22 mouse cellular contexts compared by ENCODE assay signal in the genomic region with DNA sequence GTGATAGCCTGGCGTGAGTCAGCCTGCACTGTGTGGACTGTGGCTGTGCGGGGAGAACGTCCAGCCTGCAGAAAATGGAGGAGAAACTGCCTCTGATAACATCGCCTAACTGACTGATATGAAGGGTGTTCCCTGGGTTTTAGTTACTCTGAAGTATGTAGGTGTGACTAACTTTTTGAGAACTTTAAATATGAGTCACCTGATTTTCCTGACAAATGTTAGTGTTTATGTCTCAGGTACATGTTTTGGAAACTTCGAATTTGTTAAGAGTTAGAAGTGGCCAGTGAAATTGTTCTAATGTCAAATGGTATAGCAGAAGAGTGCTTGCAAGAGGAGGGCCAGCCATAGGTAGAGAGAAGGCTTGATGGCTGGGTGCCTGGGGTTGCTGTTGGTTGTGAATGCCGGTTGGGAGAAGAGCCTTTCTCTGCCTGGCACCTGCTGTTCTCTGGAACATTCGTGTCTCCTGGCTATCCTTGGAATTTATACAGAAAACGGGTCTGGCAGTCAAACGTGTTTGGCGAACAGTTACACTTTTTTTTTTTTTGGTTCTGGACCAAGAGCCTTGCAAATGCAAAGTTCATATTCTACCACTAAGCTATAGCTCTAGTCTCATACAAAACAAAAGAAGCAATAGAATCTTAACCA. TPM values are rescaled to one million over a fixed set of nuclear protein-coding genes. Genes with fewer than 3 reads are reported as not detected.
DNase-seq lines count a peak whose midpoint lies in the region; ATAC-seq and TF ChIP-seq lines count a peak whose summit lies in the region.
"Had no signal": no experiment of that assay in that cellular context is flagged by ENCODE, and none has a peak within 500 bp of the region (broad histone marks: within the 10 kb centered on the region; RNA-seq: fewer than 3 reads in every experiment).

No protein-coding gene starts in this region.

- no peak overlapping the region for H3K4me2 ChIP-seq in kidney, postnatal 0 days (ENCODE audit: low read length)
- no peak overlapping the region for H3K4me2 ChIP-seq in intestine, postnatal 0 days (replicated peaks; ENCODE audit: low read depth)
- H3K4me2 ChIP-seq: heart, embryonic 13.5 days; neural tube, embryonic 12.5 days had no signal

- H3K36me3 ChIP-seq in kidney, postnatal 0 days (ENCODE audit: insufficient read depth, low read length) = peaks cover 12% of the 10 kb centered on the region; the same call in 1 of the 2 replicates
- peaks cover 13% of the 10 kb centered on the region; the same call in 1 of the 2 replicates for H3K36me3 ChIP-seq in intestine, postnatal 0 days (ENCODE audit: control insufficient read depth, insufficient read depth)
- H3K36me3 ChIP-seq: limb, embryonic 10.5 days had no signal

- H3K27me3 ChIP-seq in kidney, postnatal 0 days (ENCODE audit: insufficient read depth, low read length) = 0 out of 2 replicates have a peak, but pooled peaks cover 3% of the 10 kb centered on the region
- H3K27me3 ChIP-seq in intestine, postnatal 0 days (replicated peaks; ENCODE audit: control insufficient read depth, insufficient read depth, low read length) = no peaks in the 10 kb centered on the region

- TF ChIP-seq CTCF in kidney, postnatal 0 days (IDR thresholded peaks at IDR 0.05; ENCODE audit: low read depth) = no peak
- no peak for TF ChIP-seq CTCF in intestine, postnatal 0 days (IDR thresholded peaks at IDR 0.05; ENCODE audit: low read depth)

- 0 out of 2 replicates have a peak, but pooled peaks cover 3% of the 10 kb centered on the region for H3K4me1 ChIP-seq in kidney, postnatal 0 days (replicated peaks; ENCODE audit: insufficient read depth, low read length)
- H3K4me1 ChIP-seq in intestine, postnatal 0 days (replicated peaks; ENCODE audit: control insufficient read depth, insufficient read depth, low read length) = no peaks in the 10 kb centered on the region

- H3K9me3 ChIP-seq in kidney, postnatal 0 days (replicated peaks; ENCODE audit: low read length) = no peaks in the 10 kb centered on the region
- no peaks in the 10 kb centered on the region for H3K9me3 ChIP-seq in intestine, postnatal 0 days (ENCODE audit: control insufficient read depth)
- H3K9me3 ChIP-seq: heart, embryonic 13.5 days; limb, embryonic 10.5 days; megakaryocyte, embryonic 14.5 days; neural tube, embryonic 12.5 days had no signal

- no peak for ATAC-seq in kidney, postnatal 0 days (replicated peaks; ENCODE audit: low FRiP score, low read depth)
- ATAC-seq in intestine, postnatal 0 days = no peak
- ATAC-seq: liver, postnatal 0 days had no signal

- H3K27ac ChIP-seq in kidney, postnatal 0 days = peak overlapping the region; percentile 54; the same call in 1 of the 2 replicates
- H3K27ac ChIP-seq in intestine, postnatal 0 days (ENCODE audit: low read depth, low read length) = peak overlapping the region; percentile 82
- H3K27ac ChIP-seq: heart, adult 2 months; heart, embryonic 13.5 days; limb, embryonic 10.5 days; neural tube, embryonic 12.5 days had no signal

- 56% methylated on average over 10 of the region's 10 CpGs for WGBS in kidney, postnatal 0 days
- 36% methylated on average over 10 of the region's 10 CpGs for WGBS in intestine, postnatal 0 days

- no peak overlapping the region for H3K9ac ChIP-seq in kidney, postnatal 0 days (ENCODE audit: low read depth, low read length)
- no peak overlapping the region for H3K9ac ChIP-seq in intestine, postnatal 0 days (ENCODE audit: low read depth, low read length)
- H3K9ac ChIP-seq: heart, embryonic 13.5 days; liver, postnatal 0 days; neural tube, embryonic 12.5 days had no signal

- no peak overlapping the region for H3K4me3 ChIP-seq in kidney, postnatal 0 days (replicated peaks; ENCODE audit: low read depth, low read length)
- no peak overlapping the region for H3K4me3 ChIP-seq in intestine, postnatal 0 days (ENCODE audit: low read depth, low read length)
- H3K4me3 ChIP-seq: heart, adult 2 months; heart, embryonic 13.5 days; limb, embryonic 10.5 days; megakaryocyte, embryonic 14.5 days; neural tube, embryonic 12.5 days had no signal

- intact Hi-C loops in left cerebral cortex, postnatal 25 days (cut with DNase I) = no loop called here

- DNase-seq in cerebellum, postnatal 10 days = peak; percentile 37 to 61
- DNase-seq in cerebellum, adult 11 months = no peak
- no peak for DNase-seq in kidney, postnatal 0 days (ENCODE audit: low spot score)
- DNase-seq in kidney, postnatal 14 days = no peak
- DNase-seq in NIH3T3 (ENCODE audit: low read depth) = peak; percentile 46
- no peak for DNase-seq in left cerebral cortex, postnatal 25 days (ENCODE audit: low spot score in 2 of 2)
- no peak for DNase-seq in frontal cortex, adult 2 months (ENCODE audit: extremely low spot score in 1 of 2, low spot score in 1 of 2)
- DNase-seq: adrenal gland, postnatal 36 days; gastrocnemius, postnatal 36 days; heart, adult 2 months; heart, postnatal 14 days; liver; liver, postnatal 0 days; midbrain, embryonic 14.5 days; right cerebral cortex, postnatal 25 days; thymus, adult 18-20 months; thymus, postnatal 4 days had no signal

RNA-seq across cellular contexts. Expression of gene Pard6b, which starts 4.9 kb away (rescaled TPM):
- 28.6 and 29.6 TPM in 2 replicates for polyA plus RNA-seq in kidney, postnatal 0 days (2015; fragmentation: Nextera tagmentation; extraction: Ambion mirVana)
- polyA plus RNA-seq in intestine, postnatal 0 days (2015; fragmentation: Nextera tagmentation; extraction: Ambion mirVana) = 13.8 and 17.3 TPM in 2 replicates
- total RNA-seq in left cerebral cortex, postnatal 25 days (2021) = 1 to 10 TPM; 5.0 to 5.2 TPM
- 3.9 and 4.1 TPM in 2 replicates for polyA plus RNA-seq in frontal cortex, adult 2 months (2012; rRNA removed)

Comparison
In these comparisons a context has a peak if more than half of its experiments do, and no peak if none do; other contexts are left out.
1. DNase-seq: peak in cerebellum, postnatal 10 days (2 of 2) and NIH3T3 (single experiment); none in cerebellum, adult 11 months (single experiment), kidney, postnatal 0 days (single experiment), kidney, postnatal 14 days (single experiment), left cerebral cortex, postnatal 25 days (0 of 2) and frontal cortex, adult 2 months (0 of 2).